Mouse (Mus musculus): ENCODE data around the gene Slc17a6. TPM values are rescaled to one million over a fixed set of nuclear protein-coding genes. Genes with fewer than 3 reads are reported as not detected.
"Not testable (repeated sequence)": the region's sequence is repeated elsewhere in the genome, so short reads cannot be mapped to it uniquely, and the experiment has no call there.

Gene Slc17a6
- total and polyA plus RNA-seq, 2 experiments from 2014 or later = 115 to 177 TPM

- Histone ChIP-seq H3K4me3 (ENCODE audit: low read length) (no peak overlapping the region), H3K4me2 (ENCODE audit: low read depth, low read length) (peak overlapping the region; percentile 24; the same call in 1 of the 2 replicates), H3K27ac (peak overlapping the region; percentile 36; the same call in 1 of the 2 replicates), H3K9ac (replicated peaks; ENCODE audit: low read length) (no peak overlapping the region), H3K36me3 (ENCODE audit: insufficient read depth, low read length) (no peaks in the 10 kb centered on the region), H3K27me3 (ENCODE audit: insufficient read depth, low read length) (peaks cover 9% of the 10 kb centered on the region; the same call in 1 of the 2 replicates), H3K4me1 (ENCODE audit: insufficient read depth, low read length) (no peaks in the 10 kb centered on the region), H3K9me3 (ENCODE audit: low read length) (no peaks in the 10 kb centered on the region)
- TF ChIP-seq CTCF (IDR thresholded peaks at IDR 0.05; ENCODE audit: low read depth) = no peak
- 2% methylated on average over 7 of the region's 7 CpGs for WGBS
- DNase-seq (ENCODE audit: low spot score) (peak; percentile 62), ATAC-seq (peak; percentile 71)
These were observed 11.5 kb downstream of the Slc17a6 start for GRCm38 (mm10) chr7:51633230-51633844.

GRCm38 (mm10) chr7:51657152-51657551 lies 35.3 kb downstream of the Slc17a6 start:
- Histone ChIP-seq H3K9ac (replicated peaks; ENCODE audit: low read length) (no peak overlapping the region), H3K4me1 (ENCODE audit: insufficient read depth, low read length) (no peaks in the 10 kb centered on the region), H3K27ac (no peak overlapping the region), H3K4me3 (ENCODE audit: low read length) (no peak overlapping the region), H3K27me3 (ENCODE audit: insufficient read depth, low read length) (no peaks in the 10 kb centered on the region), H3K4me2 (ENCODE audit: low read depth, low read length) (no peak overlapping the region), H3K36me3 (ENCODE audit: insufficient read depth, low read length) (no peaks in the 10 kb centered on the region), H3K9me3 (ENCODE audit: low read length) (no peaks in the 10 kb centered on the region)
- TF ChIP-seq CTCF (IDR thresholded peaks at IDR 0.05; ENCODE audit: low read depth) = no peak
- DNase-seq (ENCODE audit: low spot score) (no peak), ATAC-seq (no peak)
- 84% methylated on average over 3 of the region's 3 CpGs for WGBS

GRCm38 (mm10) chr7:51662441-51662840 lies 40.6 kb downstream of the Slc17a6 start:
- H3K27ac ChIP-seq = no peak overlapping the region

GRCm38 (mm10) chr7:51693539-51694217 lies 71.9 kb downstream of the Slc17a6 start:
- DNase-seq (ENCODE audit: low spot score) (peak; percentile 8), ATAC-seq (no peak)
- WGBS = 75% methylated on average over 8 of the region's 8 CpGs
- Histone ChIP-seq H3K9ac (replicated peaks; ENCODE audit: low read length) (no peak overlapping the region), H3K4me3 (ENCODE audit: low read length) (no peak overlapping the region), H3K9me3 (ENCODE audit: low read length) (no peaks in the 10 kb centered on the region), H3K36me3 (ENCODE audit: insufficient read depth, low read length) (no peaks in the 10 kb centered on the region), H3K27ac (peak overlapping the region; percentile 12; the same call in 1 of the 2 replicates), H3K27me3 (ENCODE audit: insufficient read depth, low read length) (no peaks in the 10 kb centered on the region), H3K4me2 (ENCODE audit: low read depth, low read length) (no peak overlapping the region), H3K4me1 (ENCODE audit: insufficient read depth, low read length) (peaks cover 2% of the 10 kb centered on the region; the same call in 1 of the 2 replicates)
- TF ChIP-seq CTCF (IDR thresholded peaks at IDR 0.05; ENCODE audit: low read depth) = no peak

More at GRCm38 (mm10) chr7:51662441-51662840, 40.6 kb downstream of the Slc17a6 start:
- no peak overlapping the region for H3K4me3 ChIP-seq (ENCODE audit: low read length)
- 21% methylated on average over 5 of the region's 5 CpGs for WGBS
- H3K27me3 ChIP-seq (ENCODE audit: insufficient read depth, low read length) = no peaks in the 10 kb centered on the region
- H3K4me2 ChIP-seq (ENCODE audit: low read depth, low read length) = no peak overlapping the region
- no peaks in the 10 kb centered on the region for H3K36me3 ChIP-seq (ENCODE audit: insufficient read depth, low read length)
- H3K9ac ChIP-seq (replicated peaks; ENCODE audit: low read length) = no peak overlapping the region
- peak; percentile 46 for DNase-seq (ENCODE audit: low spot score)
- ATAC-seq = peak; percentile 62
- H3K9me3 ChIP-seq (ENCODE audit: low read length) = no peaks in the 10 kb centered on the region
- H3K4me1 ChIP-seq (ENCODE audit: insufficient read depth, low read length) = no peaks in the 10 kb centered on the region
- no peak for TF ChIP-seq CTCF (IDR thresholded peaks at IDR 0.05; ENCODE audit: low read depth)

- no peaks in the 10 kb centered on the region for H3K36me3 ChIP-seq (ENCODE audit: insufficient read depth, low read length)
- no peak for TF ChIP-seq CTCF (IDR thresholded peaks at IDR 0.05; ENCODE audit: low read depth)
- no peak for ATAC-seq
- no peak overlapping the region for H3K9ac ChIP-seq (replicated peaks; ENCODE audit: low read length)
- DNase-seq (ENCODE audit: low spot score) = peak; percentile 43
- peaks cover 2% of the 10 kb centered on the region; the same call in 1 of the 2 replicates for H3K4me1 ChIP-seq (ENCODE audit: insufficient read depth, low read length)
- 38% methylated on average over 4 of the region's 4 CpGs for WGBS
- H3K9me3 ChIP-seq (ENCODE audit: low read length) = no peaks in the 10 kb centered on the region
- no peak overlapping the region for H3K4me2 ChIP-seq (ENCODE audit: low read depth, low read length)
- H3K27me3 ChIP-seq (ENCODE audit: insufficient read depth, low read length) = no peaks in the 10 kb centered on the region
- peak overlapping the region; percentile 12; the same call in 1 of the 2 replicates for H3K27ac ChIP-seq
- H3K4me3 ChIP-seq (ENCODE audit: low read length) = no peak overlapping the region
These were observed 72.6 kb downstream of the Slc17a6 start for GRCm38 (mm10) chr7:51694452-51694851.

GRCm38 (mm10) chr7:51709508-51709907 lies 87.7 kb downstream of the Slc17a6 start:
- Histone ChIP-seq H3K9ac (replicated peaks; ENCODE audit: low read length) (no peak overlapping the region), H3K27ac (no peak overlapping the region), H3K4me2 (ENCODE audit: low read depth, low read length) (no peak overlapping the region), H3K27me3 (ENCODE audit: insufficient read depth, low read length) (no peaks in the 10 kb centered on the region), H3K4me3 (ENCODE audit: low read length) (no peak overlapping the region), H3K4me1 (ENCODE audit: insufficient read depth, low read length) (no peaks in the 10 kb centered on the region), H3K36me3 (ENCODE audit: insufficient read depth, low read length) (no peaks in the 10 kb centered on the region), H3K9me3 (ENCODE audit: low read length) (no peaks in the 10 kb centered on the region)
- no peak for DNase-seq (ENCODE audit: low spot score)
- ATAC-seq = no peak
- no peak for TF ChIP-seq CTCF (IDR thresholded peaks at IDR 0.05; ENCODE audit: low read depth)
- 84% methylated on average over 3 of the region's 3 CpGs for WGBS

- not testable (repeated sequence) for H3K9me3 ChIP-seq (ENCODE audit: low read length); DNase-seq (ENCODE audit: low spot score); H3K27ac ChIP-seq; H3K9ac ChIP-seq (replicated peaks; ENCODE audit: low read length); H3K4me3 ChIP-seq (ENCODE audit: low read length); ATAC-seq; H3K4me1 ChIP-seq (ENCODE audit: insufficient read depth, low read length); H3K27me3 ChIP-seq (ENCODE audit: insufficient read depth, low read length); H3K4me2 ChIP-seq (ENCODE audit: low read depth, low read length); H3K36me3 ChIP-seq (ENCODE audit: insufficient read depth, low read length)
- WGBS = 85% methylated on average over 3 of the region's 3 CpGs
These were observed 88.5 kb downstream of the Slc17a6 start for GRCm38 (mm10) chr7:51710346-51710745.
